Mouse (Mus musculus) lung, postnatal 0 days (tissue): ENCODE measurements at regions not wholly inside any gene's neighbourhood (a gene's known extent, or its start where the extent isn't known, plus 50 kb on each side); places are given as distances from the start of the nearest gene placed in this dataset.

Experiments used
- CTCF ChIP-seq: IDR thresholded peaks from 2 replicates; pipeline ENCODE4 v1.5.1; 2016; ENCODE audit warnings: antibody characterized with exemption, mild to moderate bottlenecking
- EP300 ChIP-seq: IDR thresholded peaks from 2 replicates; pipeline ENCODE4 v1.6.1; 2016; ENCODE audit warnings: antibody characterized with exemption, mild to moderate bottlenecking, control low read depth

GRCm38 (mm10) chr6:36247027-36247426 lies 140.9 kb upstream of the Chrm2 start:
- TF ChIP-seq EP300, result no peak
- no peak for TF ChIP-seq CTCF
